Mouse (Mus musculus) small intestine, adult 2 months (tissue): Measurements from ENCODE around the gene Astn2. TPM values are rescaled to one million over a fixed set of nuclear protein-coding genes. Genes with fewer than 3 reads are reported as not detected.

Experiments
- H3K27ac ChIP-seq: fragments of 200-500 bp; 2 replicates; pipeline ENCODE4 v1.5.1; 2012; ENCODE audit warnings: low read depth, low read length, control low read depth, inconsistent platforms; ENCODE audit not compliant: insufficient read depth
- H3K27me3 ChIP-seq: fragments of 200-500 bp; 2 replicates; pipeline ENCODE4 v1.6.1; 2012; ENCODE audit warnings: mild to moderate bottlenecking, moderate library complexity, low read length, inconsistent platforms; ENCODE audit not compliant: control insufficient read depth, insufficient read depth
- H3K36me3 ChIP-seq: fragments of 200-500 bp; 2 replicates; pipeline ENCODE4 v1.6.1; 2012; ENCODE audit warnings: mild to moderate bottlenecking, low read length, control low read depth, inconsistent platforms; ENCODE audit not compliant: control insufficient read depth, insufficient read depth
- H3K4me1 ChIP-seq: fragments of 200-500 bp; 2 replicates; pipeline ENCODE4 v1.6.1; 2012; ENCODE audit warnings: low read length, inconsistent platforms, mixed read lengths; ENCODE audit not compliant: control insufficient read depth, insufficient read depth, insufficient read length
- H3K4me3 ChIP-seq: fragments of 200-500 bp; 2 replicates; pipeline ENCODE4 v1.5.1; 2012; ENCODE audit warnings: low read depth, mild to moderate bottlenecking, control low read depth, inconsistent platforms, low read length, moderate library complexity
- CTCF ChIP-seq: fragments of 200-500 bp; IDR thresholded peaks from 2 replicates; pipeline ENCODE4 v1.5.1; 2012; ENCODE audit warnings: low read depth, mild to moderate bottlenecking, control low read depth, inconsistent platforms, low read length, moderate library complexity, mixed read lengths; ENCODE audit not compliant: insufficient replicate concordance, insufficient read length; ENCODE audit errors: extremely low read depth
- POLR2A ChIP-seq: fragments of 200-500 bp; IDR thresholded peaks from 2 replicates; pipeline ENCODE4 v1.6.1; 2012; ENCODE audit warnings: low read depth, mild to moderate bottlenecking, control low read depth, inconsistent platforms, low read length, moderate library complexity
- WGBS: fragments of 180-500 bp; shearing (Covaris S2); methylation state at CpG from one replicate; pipeline ENCODE4 v1.1.7; 2018; 5-methylcytosine and 5-hydroxymethylcytosine counted together
- polyA plus RNA-seq: library from polyadenylated mRNA; depleted of rRNA; stranded (reverse); fragments of >200 nt; gene quantifications from 2 replicates; pipeline ENCODE4 v1.2.3, GENCODE M21; 2012

Astn2 gene
- polyA plus RNA-seq, 1 experiment: 0.37 TPM

DNA sequence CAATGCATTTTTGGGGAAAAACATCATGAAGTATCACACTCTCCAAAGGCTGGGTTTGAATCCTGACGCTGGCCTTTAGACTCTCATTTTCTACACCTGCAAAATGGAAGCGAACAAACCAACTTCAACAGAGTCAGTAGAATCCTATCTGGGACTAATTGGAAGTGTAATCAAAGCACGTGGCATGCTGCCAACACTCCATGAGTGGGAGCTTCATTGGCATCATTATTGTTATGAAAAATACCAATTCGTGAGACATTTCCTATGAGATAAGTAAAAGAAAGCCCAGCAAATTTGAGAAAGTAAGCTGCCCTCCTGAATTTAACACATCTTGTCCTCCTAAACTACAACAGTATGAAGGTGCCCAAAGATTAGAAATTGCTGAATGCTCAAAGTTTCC, 955.2 kb downstream of the Astn2 start:
- TF ChIP-seq CTCF (no peak), POLR2A (no peak)
- Histone ChIP-seq H3K4me3 (no peak overlapping the region), H3K27me3 (no peaks in the 10 kb centered on the region), H3K27ac (no peak overlapping the region), H3K4me1 (no peaks in the 10 kb centered on the region), H3K36me3 (no peaks in the 10 kb centered on the region)
- 69% methylated on average over 4 of the region's 4 CpGs for WGBS

DNA sequence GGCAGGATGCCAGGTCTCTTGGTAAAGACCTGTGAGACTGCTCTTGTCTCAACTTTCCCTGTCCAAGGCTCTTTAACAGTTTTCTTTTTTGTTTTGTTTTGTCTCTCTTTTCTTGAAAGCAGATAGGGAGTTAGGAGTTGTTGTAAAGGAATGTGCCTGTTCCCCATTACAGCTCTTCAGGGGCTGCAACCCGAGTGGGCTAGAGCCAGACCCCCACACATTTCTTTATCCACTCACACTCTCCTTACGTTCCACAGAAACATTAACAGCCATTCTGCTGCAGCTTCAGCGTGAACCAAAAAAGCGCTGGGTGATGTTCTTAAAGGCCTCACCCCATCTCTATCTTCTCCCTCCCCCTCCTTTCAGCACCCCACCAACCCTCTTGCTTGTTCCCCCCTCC, 962.7 kb downstream of the Astn2 start:
- WGBS: 84% methylated on average over 4 of the region's 4 CpGs

DNA sequence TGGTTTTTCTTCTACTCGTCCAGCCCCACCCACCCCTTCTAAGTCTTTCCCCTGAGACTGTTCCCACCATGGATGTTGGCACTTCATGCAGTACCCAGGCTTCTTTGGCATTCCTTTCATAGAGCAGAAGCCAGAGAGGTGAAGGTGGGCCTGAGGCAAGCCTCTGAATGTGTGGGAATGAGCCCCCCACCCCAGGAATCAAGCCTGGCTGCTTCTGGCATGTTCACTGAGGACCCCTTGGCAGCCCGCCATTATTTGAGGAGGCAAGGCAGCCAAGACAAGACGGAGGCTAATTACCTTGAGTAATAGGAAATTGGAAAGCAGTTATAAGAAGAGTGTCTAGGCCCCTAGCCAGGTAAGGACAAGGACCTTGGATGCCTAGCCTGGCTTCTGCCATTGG, 973.6 kb downstream of the Astn2 start:
- no peak overlapping the region for H3K4me3 ChIP-seq
- no peaks in the 10 kb centered on the region for H3K27me3 ChIP-seq
- no peak for TF ChIP-seq CTCF
- no peak for TF ChIP-seq POLR2A
- no peaks in the 10 kb centered on the region for H3K4me1 ChIP-seq
- 64% methylated on average over 3 of the region's 3 CpGs for WGBS
- H3K27ac ChIP-seq: no peak overlapping the region
- no peaks in the 10 kb centered on the region for H3K36me3 ChIP-seq

More for the DNA sequence above, 962.7 kb downstream of the Astn2 start:
- H3K27ac ChIP-seq: no peak overlapping the region
- TF ChIP-seq POLR2A: no peak
- no peak for TF ChIP-seq CTCF
- no peak overlapping the region for H3K4me3 ChIP-seq
- no peaks in the 10 kb centered on the region for H3K36me3 ChIP-seq
- no peaks in the 10 kb centered on the region for H3K27me3 ChIP-seq
- H3K4me1 ChIP-seq: no peaks in the 10 kb centered on the region

DNA sequence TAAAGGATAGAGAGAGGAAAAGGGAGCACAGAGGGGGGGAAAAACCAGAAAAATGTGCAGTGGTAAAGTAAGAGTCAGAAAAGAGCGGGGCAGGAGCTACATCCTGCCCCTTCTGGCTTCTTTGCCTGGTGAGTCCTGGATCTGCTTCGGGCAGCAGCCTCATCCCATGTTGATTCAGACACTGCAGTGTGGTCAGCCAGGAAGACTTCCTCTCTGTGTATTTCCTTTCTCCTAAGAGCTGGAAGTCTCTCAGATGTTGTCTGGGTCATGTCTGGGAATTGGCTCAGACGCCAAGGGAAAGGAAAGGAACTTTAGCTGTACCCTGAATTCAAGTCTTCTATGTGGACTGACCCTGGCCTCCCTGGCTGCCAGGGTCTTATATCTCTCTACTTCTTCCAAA, 976.9 kb downstream of the Astn2 start:
- no peaks in the 10 kb centered on the region for H3K27me3 ChIP-seq
- no peak for TF ChIP-seq POLR2A
- TF ChIP-seq CTCF: no peak
- H3K27ac ChIP-seq: no peak overlapping the region
- H3K4me3 ChIP-seq: no peak overlapping the region
- 70% methylated on average over 3 of the region's 3 CpGs for WGBS
- no peaks in the 10 kb centered on the region for H3K36me3 ChIP-seq
- no peaks in the 10 kb centered on the region for H3K4me1 ChIP-seq

DNA sequence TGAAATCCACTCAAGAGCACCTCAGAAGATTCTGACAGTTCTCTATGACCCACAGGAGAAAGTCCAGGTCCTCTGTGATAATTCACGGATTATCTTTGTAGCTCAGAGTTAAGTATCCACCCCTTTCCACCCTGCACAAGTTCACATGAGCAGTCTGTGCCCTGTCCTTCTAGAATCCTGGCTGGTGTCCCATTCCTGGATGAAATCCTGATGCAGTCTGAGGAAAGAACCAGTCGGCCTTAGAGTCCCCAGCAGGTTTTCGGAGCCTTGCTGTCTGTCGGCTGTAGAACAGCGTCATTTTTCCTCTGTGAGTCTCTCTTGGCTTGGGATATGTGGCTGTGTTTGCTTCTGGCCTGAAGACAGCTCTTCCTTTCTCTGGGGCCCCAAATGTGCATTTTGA, 978.0 kb downstream of the Astn2 start:
- no peak overlapping the region for H3K4me3 ChIP-seq
- no peaks in the 10 kb centered on the region for H3K36me3 ChIP-seq
- no peak overlapping the region for H3K27ac ChIP-seq
- no peak for TF ChIP-seq POLR2A
- H3K4me1 ChIP-seq: no peaks in the 10 kb centered on the region
- WGBS: 65% methylated on average over 5 of the region's 5 CpGs
- H3K27me3 ChIP-seq: no peaks in the 10 kb centered on the region

DNA sequence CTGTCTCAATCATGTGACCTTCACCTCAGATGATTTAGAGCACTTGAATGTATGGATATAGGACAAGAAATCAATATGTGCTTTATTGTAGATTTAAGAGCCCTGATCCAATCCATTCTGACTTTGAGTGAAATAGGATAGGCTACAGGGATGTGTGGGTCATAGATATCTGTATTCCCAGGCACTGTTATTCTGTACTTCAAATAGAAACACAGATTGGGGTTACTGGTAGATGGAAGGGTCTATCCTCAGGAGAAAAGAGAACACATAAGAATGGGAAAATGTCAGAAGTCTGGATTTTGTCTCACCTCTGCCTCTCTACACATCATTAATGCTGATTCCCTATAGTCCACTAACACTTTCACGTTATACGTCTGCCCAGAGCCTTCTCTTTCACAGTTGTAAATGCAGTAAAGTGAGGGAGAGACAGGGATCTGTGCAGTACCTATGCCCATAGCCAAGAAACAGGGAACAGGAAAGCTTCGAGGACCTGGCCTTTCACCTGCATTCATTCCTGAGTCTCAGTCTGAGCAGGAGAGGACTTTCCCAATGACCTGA, 981.3 kb downstream of the Astn2 start:
- Histone ChIP-seq H3K27ac (no peak overlapping the region), H3K4me1 (no peaks in the 10 kb centered on the region), H3K27me3 (no peaks in the 10 kb centered on the region), H3K4me3 (no peak overlapping the region), H3K36me3 (no peaks in the 10 kb centered on the region)
- WGBS: 74% methylated on average over 3 of the region's 3 CpGs
- TF ChIP-seq CTCF (no peak), POLR2A (no peak)

DNA sequence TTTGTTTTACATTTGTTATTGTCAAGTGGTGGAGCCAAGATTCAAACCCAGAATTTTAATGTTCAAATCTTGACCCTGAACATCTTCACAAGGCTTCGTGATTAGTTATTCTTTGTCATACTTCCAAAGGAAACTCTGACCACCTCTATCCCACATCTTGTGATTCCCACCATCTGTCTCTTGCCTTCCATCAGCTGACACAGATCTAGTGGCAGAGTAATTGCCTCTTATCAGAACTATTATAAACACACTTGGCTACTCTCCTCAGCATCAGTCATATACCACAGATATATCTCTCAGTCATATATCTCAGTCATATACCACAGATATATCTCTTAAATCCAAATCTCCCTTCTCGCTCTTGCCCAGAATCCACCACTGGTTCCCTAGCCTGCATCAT, 983.1 kb downstream of the Astn2 start:
- Histone ChIP-seq H3K36me3 (no peaks in the 10 kb centered on the region), H3K4me1 (no peaks in the 10 kb centered on the region), H3K4me3 (no peak overlapping the region), H3K27me3 (no peaks in the 10 kb centered on the region), H3K27ac (no peak overlapping the region)
- no peak for TF ChIP-seq CTCF
- no peak for TF ChIP-seq POLR2A
- 83% methylated on average over 2 of the region's 2 CpGs for WGBS

DNA sequence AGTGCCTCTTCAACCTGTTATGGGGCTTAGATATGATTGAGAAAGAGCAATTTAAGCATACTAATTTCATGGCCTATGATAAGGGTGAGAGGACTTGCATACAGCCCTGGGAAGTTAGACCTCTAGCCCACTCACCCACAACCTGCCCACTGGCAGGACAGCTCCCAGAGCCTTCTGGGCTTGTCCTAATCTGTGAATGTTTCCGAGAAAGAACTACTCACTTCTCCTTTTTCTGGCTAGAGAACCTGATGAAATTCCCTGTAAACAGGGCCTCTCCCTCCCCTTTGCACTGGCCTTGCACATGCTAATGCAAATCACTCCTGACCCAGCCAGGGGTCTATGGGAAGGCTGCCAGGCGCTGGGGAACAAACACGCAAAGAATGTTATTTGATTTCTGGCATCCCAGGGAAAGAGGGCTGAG, 983.9 kb downstream of the Astn2 start:
- Histone ChIP-seq H3K4me1 (no peaks in the 10 kb centered on the region), H3K4me3 (no peak overlapping the region), H3K27ac (no peak overlapping the region), H3K27me3 (no peaks in the 10 kb centered on the region), H3K36me3 (no peaks in the 10 kb centered on the region)
- TF ChIP-seq CTCF (no peak), POLR2A (no peak)
- WGBS: 27% methylated on average over 3 of the region's 3 CpGs
